Mouse (Mus musculus): Measurements from ENCODE around the gene Ak3. TPM values are rescaled to one million over a fixed set of nuclear protein-coding genes. Genes with fewer than 3 reads are reported as not detected.

The Ak3 gene
- polyA plus RNA-seq, 1 experiment from 2014 or later: 42.7 TPM

DNA sequence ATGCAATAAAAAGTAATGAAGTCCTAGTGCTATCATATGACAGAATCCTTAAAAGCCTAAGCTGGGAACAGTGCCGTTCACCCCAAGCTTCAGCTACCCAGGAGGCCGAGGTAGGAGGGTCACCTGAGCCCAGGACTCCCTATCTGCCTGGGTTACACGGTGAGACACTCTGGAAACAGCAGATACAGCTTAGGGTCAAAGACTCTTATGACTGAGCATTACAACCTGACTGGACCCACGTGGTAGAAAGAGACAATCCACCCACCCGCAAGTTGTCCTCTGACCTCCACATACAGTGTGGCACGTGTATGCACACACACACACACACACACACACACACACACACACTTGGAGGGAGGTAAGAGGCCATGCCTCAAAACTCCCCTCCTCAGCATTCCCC is 5.6 kb downstream of the Ak3 start:
- H3K36me3 ChIP-seq: peaks cover 25% of the 10 kb centered on the region
- H3K27me3 ChIP-seq: no peaks in the 10 kb centered on the region
- ATAC-seq (ENCODE audit: low read depth) (no peak), DNase-seq (no peak)
- 74% methylated on average over 6 of the region's 6 CpGs for WGBS (ENCODE audit: insufficient replicate concordance)
- peaks cover 19% of the 10 kb centered on the region for H3K4me1 ChIP-seq (replicated peaks)
- no peak overlapping the region for H3K4me3 ChIP-seq (replicated peaks)
- peaks cover 4% of the 10 kb centered on the region; the same call in 1 of the 2 replicates for H3K9me3 ChIP-seq (replicated peaks)
- H3K9ac ChIP-seq: no peak overlapping the region
- H3K27ac ChIP-seq: no peak overlapping the region
- H3K4me2 ChIP-seq: no peak overlapping the region

DNA sequence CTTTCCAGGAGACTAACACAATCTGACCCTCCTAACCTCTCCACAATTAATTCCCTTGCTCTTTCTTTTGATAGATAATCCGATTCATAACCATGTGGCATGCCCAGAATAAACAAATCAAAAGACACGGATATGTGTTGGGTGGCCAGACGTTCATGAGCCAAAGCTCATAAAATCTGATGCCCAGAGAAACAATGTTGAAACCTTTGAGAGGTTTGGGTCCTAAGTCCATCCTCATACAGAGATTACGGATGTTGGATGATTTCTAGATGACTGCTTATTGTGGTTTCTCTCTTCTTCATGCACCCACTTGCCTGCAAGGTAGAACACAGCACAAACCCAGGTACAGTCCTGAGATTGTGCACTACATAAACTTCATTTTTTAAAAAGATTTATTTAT is 7.6 kb downstream of the Ak3 start:
- no peak overlapping the region for H3K4me2 ChIP-seq
- ATAC-seq (ENCODE audit: low read depth) (no peak), DNase-seq (no peak)
- peaks cover 4% of the 10 kb centered on the region; the same call in 1 of the 2 replicates for H3K9me3 ChIP-seq (replicated peaks)
- H3K4me3 ChIP-seq (replicated peaks): no peak overlapping the region
- H3K27ac ChIP-seq: no peak overlapping the region
- peaks cover under 1% of the 10 kb centered on the region for H3K4me1 ChIP-seq (replicated peaks)
- H3K9ac ChIP-seq: no peak overlapping the region
- 82% methylated on average over 4 of the region's 4 CpGs for WGBS (ENCODE audit: insufficient replicate concordance)
- H3K36me3 ChIP-seq: peaks cover 43% of the 10 kb centered on the region
- no peaks in the 10 kb centered on the region for H3K27me3 ChIP-seq

GRCm38 (mm10) chr19:29039334-29039733 is 8.4 kb downstream of the Ak3 start:
- peaks cover 47% of the 10 kb centered on the region for H3K36me3 ChIP-seq
- H3K4me3 ChIP-seq (replicated peaks): no peak overlapping the region
- H3K4me2 ChIP-seq: no peak overlapping the region
- no peak overlapping the region for H3K9ac ChIP-seq
- no peak for ATAC-seq (ENCODE audit: low read depth)
- no peak overlapping the region for H3K27ac ChIP-seq
- peaks cover 4% of the 10 kb centered on the region; the same call in 1 of the 2 replicates for H3K9me3 ChIP-seq (replicated peaks)
- no peak for DNase-seq
- H3K4me1 ChIP-seq (replicated peaks): no peaks in the 10 kb centered on the region; the same call in 1 of the 2 replicates
- no peaks in the 10 kb centered on the region for H3K27me3 ChIP-seq

- H3K27me3 ChIP-seq: no peaks in the 10 kb centered on the region
- no peak overlapping the region for H3K4me2 ChIP-seq
- H3K9me3 ChIP-seq (replicated peaks): peaks cover 4% of the 10 kb centered on the region; the same call in 1 of the 2 replicates
- no peak for ATAC-seq (ENCODE audit: low read depth)
- WGBS (ENCODE audit: insufficient replicate concordance): 88% methylated on average over 10 of the region's 10 CpGs
- H3K4me1 ChIP-seq (replicated peaks): peaks cover under 1% of the 10 kb centered on the region; the same call in 1 of the 2 replicates
- no peak overlapping the region for H3K9ac ChIP-seq
- H3K4me3 ChIP-seq (replicated peaks): no peak overlapping the region
- H3K36me3 ChIP-seq: peaks cover 49% of the 10 kb centered on the region
- no peak overlapping the region for H3K27ac ChIP-seq
- no peak for DNase-seq
Measured at GRCm38 (mm10) chr19:29037541-29037940, 10.2 kb downstream of the Ak3 start.

DNA sequence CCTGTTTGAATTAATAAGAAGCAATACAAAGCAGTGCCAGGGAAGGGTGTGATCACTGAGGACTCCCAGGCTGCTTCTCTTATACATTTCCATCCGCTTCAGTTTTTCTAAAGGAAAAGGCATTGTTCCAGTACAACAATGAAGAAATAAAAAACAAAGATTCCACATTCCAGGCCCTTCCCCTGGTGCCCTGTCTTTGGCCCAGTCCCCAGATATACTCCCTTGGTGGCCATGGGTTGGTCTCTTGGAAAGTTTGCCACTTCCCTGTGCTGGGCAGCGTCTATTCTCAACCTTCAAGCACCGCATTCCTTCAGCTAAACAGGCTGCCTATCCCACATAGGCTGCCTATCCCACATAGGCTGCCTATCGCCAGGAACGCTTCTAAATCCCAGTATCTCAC is 10.7 kb downstream of the Ak3 start:
- Histone ChIP-seq H3K9ac (no peak overlapping the region), H3K4me2 (no peak overlapping the region), H3K36me3 (peaks cover 53% of the 10 kb centered on the region), H3K27ac (no peak overlapping the region), H3K4me3 (replicated peaks) (no peak overlapping the region), H3K27me3 (no peaks in the 10 kb centered on the region), H3K4me1 (replicated peaks) (peaks cover 4% of the 10 kb centered on the region; the same call in 1 of the 2 replicates), H3K9me3 (replicated peaks) (peaks cover 4% of the 10 kb centered on the region; the same call in 1 of the 2 replicates)
- ATAC-seq (ENCODE audit: low read depth): no peak
- 89% methylated on average over 5 of the region's 5 CpGs for WGBS (ENCODE audit: insufficient replicate concordance)
- DNase-seq: no peak

DNA sequence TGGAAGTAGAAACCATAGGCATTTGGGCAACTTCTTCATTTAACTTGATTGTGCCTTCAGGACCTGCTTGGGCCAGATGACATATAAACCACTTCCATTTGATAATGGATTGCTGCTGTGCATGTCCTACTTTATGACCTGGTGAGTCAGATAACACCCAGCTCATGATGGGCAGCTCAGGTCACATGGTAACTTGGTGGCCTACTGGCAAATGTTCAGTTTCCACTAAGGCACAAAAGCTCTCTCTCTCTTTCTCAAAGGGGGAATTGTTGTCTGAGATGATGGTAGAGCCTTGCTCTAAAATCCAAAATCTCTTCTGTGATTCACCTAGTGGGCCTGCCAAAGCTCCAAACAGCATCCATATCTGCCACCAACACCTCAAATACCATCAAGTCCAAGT is 15.1 kb downstream of the Ak3 start:
- Histone ChIP-seq H3K4me2 (no peak overlapping the region), H3K36me3 (peaks cover 47% of the 10 kb centered on the region), H3K27me3 (no peaks in the 10 kb centered on the region), H3K9ac (no peak overlapping the region), H3K4me3 (replicated peaks) (no peak overlapping the region), H3K4me1 (replicated peaks) (peaks cover 4% of the 10 kb centered on the region; the same call in 1 of the 2 replicates), H3K9me3 (replicated peaks) (no peaks in the 10 kb centered on the region), H3K27ac (no peak overlapping the region)
- ATAC-seq (ENCODE audit: low read depth) (no peak), DNase-seq (no peak)

GRCm38 (mm10) chr19:29031788-29032187 is 16.0 kb downstream of the Ak3 start:
- DNase-seq (no peak), ATAC-seq (ENCODE audit: low read depth) (no peak)
- Histone ChIP-seq H3K9me3 (replicated peaks) (no peaks in the 10 kb centered on the region), H3K4me2 (no peak overlapping the region), H3K4me1 (replicated peaks) (peaks cover 4% of the 10 kb centered on the region; the same call in 1 of the 2 replicates), H3K36me3 (peaks cover 42% of the 10 kb centered on the region), H3K4me3 (replicated peaks) (no peak overlapping the region), H3K27me3 (no peaks in the 10 kb centered on the region), H3K9ac (no peak overlapping the region), H3K27ac (no peak overlapping the region)
- 73% methylated on average over 3 of the region's 3 CpGs for WGBS (ENCODE audit: insufficient replicate concordance)

DNA sequence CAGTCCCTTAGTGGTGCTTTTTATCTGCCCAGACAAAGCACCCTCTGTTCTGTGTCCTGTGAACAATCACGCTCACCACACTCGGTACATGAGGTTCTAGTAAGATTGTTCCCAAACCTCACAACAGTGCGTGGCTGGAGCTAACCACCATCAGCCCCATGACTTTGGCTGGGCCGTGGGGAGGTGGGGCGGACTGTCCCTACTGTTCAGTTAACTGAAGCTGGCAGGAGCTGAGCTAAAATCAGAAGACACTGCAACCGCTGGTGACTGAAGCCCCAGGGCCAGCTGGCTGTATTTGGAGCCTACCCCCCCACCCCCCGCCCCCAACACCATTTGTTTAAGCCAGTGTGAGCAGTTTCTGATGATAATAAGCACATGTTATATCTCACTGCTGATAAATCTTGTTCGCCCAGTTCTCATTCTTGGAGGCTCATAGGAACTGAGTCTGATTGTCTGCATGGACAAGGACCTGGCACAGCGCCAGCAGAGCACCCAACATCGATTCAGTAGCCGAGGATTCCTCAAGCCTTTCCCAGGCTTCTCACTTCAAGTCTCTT is 23.3 kb downstream of the Ak3 start:
- Histone ChIP-seq H3K4me3 (replicated peaks) (no peak overlapping the region), H3K27me3 (no peaks in the 10 kb centered on the region), H3K36me3 (peaks cover 67% of the 10 kb centered on the region), H3K4me2 (no peak overlapping the region), H3K4me1 (replicated peaks) (no peaks in the 10 kb centered on the region), H3K9ac (no peak overlapping the region), H3K9me3 (replicated peaks) (no peaks in the 10 kb centered on the region), H3K27ac (no peak overlapping the region)
- ATAC-seq (ENCODE audit: low read depth) (no peak), DNase-seq (no peak)
- WGBS (ENCODE audit: insufficient replicate concordance): 66% methylated on average over 11 of the region's 11 CpGs

DNA sequence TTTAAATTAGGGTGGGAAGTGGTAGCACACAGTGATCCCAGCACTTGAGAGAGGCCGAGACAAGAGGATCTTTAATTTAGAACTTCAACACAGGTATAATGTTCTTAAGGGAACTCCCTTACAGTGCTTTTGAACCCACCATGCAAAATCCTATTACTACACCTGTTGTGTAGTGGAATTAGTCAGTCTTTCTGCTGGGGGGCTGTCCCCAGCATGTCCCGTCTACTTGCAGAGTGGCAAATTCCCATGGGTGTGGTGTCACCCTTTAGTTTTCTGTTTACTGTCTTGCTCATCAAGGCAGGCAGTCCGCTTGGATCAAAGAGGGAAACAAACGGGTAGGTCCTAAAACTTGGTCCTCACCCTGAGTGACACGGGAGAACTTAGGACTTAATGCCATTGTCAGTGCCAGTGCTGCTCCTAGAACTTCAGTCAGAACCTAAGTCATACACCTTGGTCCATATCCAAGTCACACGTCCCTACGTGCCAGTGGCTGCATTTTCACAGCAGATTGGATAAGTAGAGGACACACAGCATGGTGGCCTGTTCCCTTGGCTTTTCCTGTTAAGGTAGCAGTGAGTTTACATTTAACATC is 25.9 kb downstream of the Ak3 start:
- no peak overlapping the region for H3K27ac ChIP-seq
- no peaks in the 10 kb centered on the region for H3K4me1 ChIP-seq (replicated peaks)
- H3K9me3 ChIP-seq (replicated peaks): no peaks in the 10 kb centered on the region
- no peaks in the 10 kb centered on the region for H3K27me3 ChIP-seq
- DNase-seq (no peak), ATAC-seq (ENCODE audit: low read depth) (no peak)
- WGBS (ENCODE audit: insufficient replicate concordance): 81% methylated on average over 7 of the region's 7 CpGs
- no peak overlapping the region for H3K4me3 ChIP-seq (replicated peaks)
- no peak overlapping the region for H3K9ac ChIP-seq
- no peak overlapping the region for H3K4me2 ChIP-seq
- peaks cover 83% of the 10 kb centered on the region for H3K36me3 ChIP-seq

DNA sequence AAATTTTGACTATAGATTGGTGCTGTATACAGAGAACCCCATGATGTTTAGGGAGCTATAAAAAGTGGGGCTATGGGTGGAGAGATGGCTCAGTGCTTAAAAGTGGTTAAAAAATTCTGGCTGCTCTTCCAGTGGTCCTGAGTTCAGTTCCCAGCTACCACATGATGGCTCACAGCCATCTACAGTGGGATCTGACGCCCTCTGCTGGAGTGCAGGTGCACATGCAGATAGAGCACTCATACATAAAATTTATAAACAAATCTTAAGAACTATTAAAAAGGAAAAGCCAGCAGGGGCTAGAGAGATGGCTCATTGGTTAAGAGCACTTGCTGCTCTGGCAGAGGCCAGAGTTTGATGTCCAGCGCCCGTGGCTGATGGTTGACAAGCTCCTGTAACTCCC is 28.1 kb downstream of the Ak3 start:
- Histone ChIP-seq H3K36me3 (peaks cover 76% of the 10 kb centered on the region), H3K9me3 (replicated peaks) (no peaks in the 10 kb centered on the region), H3K27ac (no peak overlapping the region), H3K9ac (no peak overlapping the region), H3K4me3 (replicated peaks) (no peak overlapping the region), H3K4me2 (no peak overlapping the region), H3K27me3 (no peaks in the 10 kb centered on the region), H3K4me1 (replicated peaks) (no peaks in the 10 kb centered on the region)
- no peak for DNase-seq
- ATAC-seq (ENCODE audit: low read depth): no peak
- 93% methylated on average over 3 of the region's 3 CpGs for WGBS (ENCODE audit: insufficient replicate concordance)

GRCm38 (mm10) chr19:29016786-29017185 is 31.0 kb downstream of the Ak3 start:
- no peaks in the 10 kb centered on the region for H3K9me3 ChIP-seq (replicated peaks)
- H3K4me2 ChIP-seq: no peak overlapping the region
- ATAC-seq (ENCODE audit: low read depth) (no peak), DNase-seq (no peak)
- WGBS (ENCODE audit: insufficient replicate concordance): 78% methylated on average over 5 of the region's 5 CpGs
- no peaks in the 10 kb centered on the region for H3K4me1 ChIP-seq (replicated peaks)
- no peaks in the 10 kb centered on the region for H3K27me3 ChIP-seq
- no peak overlapping the region for H3K4me3 ChIP-seq (replicated peaks)
- H3K9ac ChIP-seq: no peak overlapping the region
- no peak overlapping the region for H3K27ac ChIP-seq
- H3K36me3 ChIP-seq: peaks cover 75% of the 10 kb centered on the region

GRCm38 (mm10) chr19:29016204-29016765 is 31.5 kb downstream of the Ak3 start:
- 84% methylated on average over 5 of the region's 5 CpGs for WGBS (ENCODE audit: insufficient replicate concordance)
- Histone ChIP-seq H3K9ac (no peak overlapping the region), H3K27ac (no peak overlapping the region), H3K36me3 (peaks cover 75% of the 10 kb centered on the region), H3K9me3 (replicated peaks) (no peaks in the 10 kb centered on the region), H3K4me1 (replicated peaks) (no peaks in the 10 kb centered on the region), H3K4me3 (replicated peaks) (no peak overlapping the region), H3K4me2 (no peak overlapping the region), H3K27me3 (no peaks in the 10 kb centered on the region)
- DNase-seq: no peak
- ATAC-seq (ENCODE audit: low read depth): no peak
